Comparison of ENCODE assay signal across 20 mouse cellular contexts in the genomic region with DNA sequence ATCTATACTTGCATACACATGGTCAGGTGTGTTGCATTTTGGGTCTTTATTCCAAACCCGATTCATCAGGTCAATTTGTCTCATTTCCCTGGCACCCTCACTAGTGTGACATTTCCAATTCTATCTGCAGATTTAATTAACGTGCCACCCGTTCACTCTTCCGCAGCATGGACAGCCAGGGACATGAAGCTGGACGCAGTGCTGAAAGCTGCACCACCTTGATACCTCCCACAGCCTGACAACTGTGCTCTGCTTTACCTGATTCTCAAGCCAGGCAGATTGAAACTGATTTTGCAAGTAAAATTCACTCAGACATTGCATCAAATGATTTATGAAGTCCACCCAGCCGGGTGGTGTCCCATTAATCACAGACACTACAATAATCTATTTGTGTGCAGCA. TPM values are rescaled to one million over a fixed set of nuclear protein-coding genes. Genes with fewer than 3 reads are reported as not detected.
DNase-seq lines count a peak whose midpoint lies in the region; ATAC-seq lines count a peak whose summit lies in the region.
"Had no signal": no experiment of that assay in that cellular context is flagged by ENCODE, and none has a peak within 500 bp of the region (broad histone marks: within the 10 kb centered on the region; RNA-seq: fewer than 3 reads in every experiment).

No protein-coding gene starts in this region.

- peak overlapping the region; percentile 35 for H3K27ac ChIP-seq in hindbrain, embryonic 13.5 days
- no peak overlapping the region for H3K27ac ChIP-seq in hindbrain, embryonic 10.5 days
- no peak overlapping the region for H3K27ac ChIP-seq in hindbrain, embryonic 14.5 days
- H3K27ac ChIP-seq in hindbrain, embryonic 15.5 days (replicated peaks) = no peak overlapping the region
- no peak overlapping the region for H3K27ac ChIP-seq in neural tube, embryonic 14.5 days (ENCODE audit: low read depth, low read length)
- H3K27ac ChIP-seq: embryonic facial prominence, embryonic 15.5 days; forebrain, embryonic 10.5 days; gastrocnemius, adult 2 months; heart, embryonic 13.5 days had no signal

- H3K4me2 ChIP-seq in hindbrain, embryonic 13.5 days = 0 out of 2 replicates have a peak overlapping the region, but pooled peaks have one; percentile 19
- H3K4me2 ChIP-seq in hindbrain, embryonic 14.5 days (replicated peaks) = peak overlapping the region; percentile 13; the same call in 1 of the 2 replicates
- peak overlapping the region; percentile 17; the same call in 1 of the 2 replicates for H3K4me2 ChIP-seq in hindbrain, embryonic 15.5 days
- H3K4me2 ChIP-seq in neural tube, embryonic 14.5 days (ENCODE audit: low read depth, low read length) = 0 out of 2 replicates have a peak overlapping the region, but pooled peaks have one; percentile 19
- H3K4me2 ChIP-seq: embryonic facial prominence, embryonic 15.5 days; heart, embryonic 13.5 days had no signal

- no peak overlapping the region for H3K4me3 ChIP-seq in hindbrain, embryonic 13.5 days
- H3K4me3 ChIP-seq in hindbrain, embryonic 10.5 days = no peak overlapping the region
- H3K4me3 ChIP-seq in hindbrain, embryonic 14.5 days (replicated peaks; ENCODE audit: low read length) = no peak overlapping the region
- no peak overlapping the region for H3K4me3 ChIP-seq in hindbrain, embryonic 15.5 days
- H3K4me3 ChIP-seq in neural tube, embryonic 14.5 days (ENCODE audit: low read depth, low read length) = no peak overlapping the region
- H3K4me3 ChIP-seq: embryonic facial prominence, embryonic 15.5 days; erythroblast, embryonic 14.5 days; forebrain, embryonic 10.5 days; gastrocnemius, adult 2 months; heart, embryonic 13.5 days had no signal

- no peaks in the 10 kb centered on the region for H3K9me3 ChIP-seq in hindbrain, embryonic 13.5 days
- no peaks in the 10 kb centered on the region for H3K9me3 ChIP-seq in hindbrain, embryonic 10.5 days
- H3K9me3 ChIP-seq in hindbrain, embryonic 14.5 days (ENCODE audit: control insufficient read depth, low read length) = no peaks in the 10 kb centered on the region
- H3K9me3 ChIP-seq in hindbrain, embryonic 15.5 days = no peaks in the 10 kb centered on the region
- no peaks in the 10 kb centered on the region for H3K9me3 ChIP-seq in neural tube, embryonic 14.5 days (ENCODE audit: control insufficient read depth, low read length)
- H3K9me3 ChIP-seq: embryonic facial prominence, embryonic 15.5 days; forebrain, embryonic 10.5 days; heart, embryonic 13.5 days had no signal

- H3K36me3 ChIP-seq in hindbrain, embryonic 13.5 days = no peaks in the 10 kb centered on the region
- no peaks in the 10 kb centered on the region for H3K36me3 ChIP-seq in hindbrain, embryonic 10.5 days
- no peaks in the 10 kb centered on the region for H3K36me3 ChIP-seq in hindbrain, embryonic 14.5 days (replicated peaks; ENCODE audit: control insufficient read depth, insufficient read depth)
- no peaks in the 10 kb centered on the region for H3K36me3 ChIP-seq in hindbrain, embryonic 15.5 days
- no peaks in the 10 kb centered on the region for H3K36me3 ChIP-seq in neural tube, embryonic 14.5 days (ENCODE audit: control insufficient read depth, insufficient read depth, low read length)
- H3K36me3 ChIP-seq: embryonic facial prominence, embryonic 15.5 days; forebrain, embryonic 10.5 days; heart, embryonic 13.5 days had no signal

- 66% methylated on average over 6 of the region's 6 CpGs for WGBS in hindbrain, embryonic 13.5 days
- WGBS in hindbrain, embryonic 10.5 days = 91% methylated on average over 6 of the region's 6 CpGs
- WGBS in hindbrain, embryonic 14.5 days = 71% methylated on average over 6 of the region's 6 CpGs
- 60% methylated on average over 6 of the region's 6 CpGs for WGBS in hindbrain, embryonic 15.5 days
- WGBS in neural tube, embryonic 14.5 days = 60% methylated on average over 6 of the region's 6 CpGs

- DNase-seq in hindbrain, embryonic 10.5 days (ENCODE audit: low spot score) = no peak
- no peak for DNase-seq in hindbrain, embryonic 14.5 days (ENCODE audit: low spot score)
- DNase-seq in left cerebral cortex, adult 8-10 months (ENCODE audit: low spot score in 2 of 2) = no peak
- no peak for DNase-seq in urinary bladder, postnatal 25 days (ENCODE audit: low spot score)
- DNase-seq: adrenal gland, adult 2 months; adrenal gland, postnatal 25 days; cerebellum, adult 2 months; embryo, embryonic 11 days; gastrocnemius, adult 2 months; gastrocnemius, postnatal 25 days; heart, postnatal 4 days had no signal

- H3K27me3 ChIP-seq in hindbrain, embryonic 13.5 days = no peaks in the 10 kb centered on the region
- H3K27me3 ChIP-seq in hindbrain, embryonic 10.5 days (ENCODE audit: insufficient read depth, poor library complexity, severe bottlenecking) = no peaks in the 10 kb centered on the region
- H3K27me3 ChIP-seq in hindbrain, embryonic 14.5 days (ENCODE audit: control insufficient read depth, insufficient read depth, low read length) = no peaks in the 10 kb centered on the region
- no peaks in the 10 kb centered on the region for H3K27me3 ChIP-seq in hindbrain, embryonic 15.5 days
- H3K27me3 ChIP-seq in neural tube, embryonic 14.5 days (ENCODE audit: control insufficient read depth, insufficient read depth, low read length) = no peaks in the 10 kb centered on the region
- H3K27me3 ChIP-seq: embryonic facial prominence, embryonic 15.5 days; heart, embryonic 13.5 days had no signal

- H3K4me1 ChIP-seq in hindbrain, embryonic 13.5 days (replicated peaks) = no peaks in the 10 kb centered on the region; the same call in 1 of the 2 replicates
- H3K4me1 ChIP-seq in hindbrain, embryonic 10.5 days (replicated peaks) = no peaks in the 10 kb centered on the region
- H3K4me1 ChIP-seq in hindbrain, embryonic 14.5 days (replicated peaks; ENCODE audit: control insufficient read depth, insufficient read depth, low read length) = no peaks in the 10 kb centered on the region
- no peaks in the 10 kb centered on the region for H3K4me1 ChIP-seq in hindbrain, embryonic 15.5 days (replicated peaks)
- no peaks in the 10 kb centered on the region for H3K4me1 ChIP-seq in neural tube, embryonic 14.5 days (ENCODE audit: control insufficient read depth, insufficient read depth, low read length)
- H3K4me1 ChIP-seq: embryonic facial prominence, embryonic 15.5 days; forebrain, embryonic 10.5 days; heart, embryonic 13.5 days had no signal

- no peak overlapping the region for H3K9ac ChIP-seq in hindbrain, embryonic 13.5 days
- H3K9ac ChIP-seq in hindbrain, embryonic 14.5 days = no peak overlapping the region
- no peak overlapping the region for H3K9ac ChIP-seq in hindbrain, embryonic 15.5 days
- H3K9ac ChIP-seq in neural tube, embryonic 14.5 days (replicated peaks; ENCODE audit: low read depth, low read length) = no peak overlapping the region
- H3K9ac ChIP-seq: embryonic facial prominence, embryonic 15.5 days; heart, embryonic 13.5 days had no signal

- no peak for ATAC-seq in hindbrain, embryonic 13.5 days (ENCODE audit: low FRiP score)
- no peak for ATAC-seq in hindbrain, embryonic 14.5 days (ENCODE audit: low FRiP score)
- no peak; the same call in 1 of the 2 replicates for ATAC-seq in hindbrain, embryonic 15.5 days (ENCODE audit: low FRiP score, low read depth)
- no peak for ATAC-seq in neural tube, embryonic 14.5 days (ENCODE audit: low read depth)
- ATAC-seq: forebrain, embryonic 14.5 days; inflammation-experienced regulatory T-cells, adult 6 months had no signal

RNA-seq across cellular contexts. Expression of gene Crim1, which starts 19.3 kb away (rescaled TPM):
- polyA plus RNA-seq in hindbrain, embryonic 13.5 days (2015; fragmentation: Nextera tagmentation; extraction: Ambion mirVana) = 9.8 and 10.4 TPM in 2 replicates
- 3.4 and 4.3 TPM in 2 replicates for polyA plus RNA-seq in hindbrain, embryonic 10.5 days (2016; fragmentation: Nextera tagmentation; extraction: Ambion mirVana)
- 17.2 and 18.7 TPM in 2 replicates for polyA plus RNA-seq in hindbrain, embryonic 14.5 days (2014; fragmentation: Nextera tagmentation; extraction: Ambion mirVana)
- polyA plus RNA-seq in hindbrain, embryonic 15.5 days (2015; fragmentation: Nextera tagmentation; extraction: Ambion mirVana) = 15.5 and 16.7 TPM in 2 replicates
- 20.1 and 22.8 TPM in 2 replicates for polyA plus RNA-seq in neural tube, embryonic 14.5 days (2014; fragmentation: Nextera tagmentation; extraction: Ambion mirVana)
- 10 to 100 TPM; 84.5 to 97.9 (median 87.0) TPM for total RNA-seq in left cerebral cortex, adult 8-10 months (2022)
